ENCODE assay signal across 14 mouse cellular contexts in genomic region chr4:108079762-108080161, GRCm38 (mm10). TPM values are rescaled to one million over a fixed set of nuclear protein-coding genes. Genes with fewer than 3 reads are reported as not detected.
DNase-seq lines count a peak whose midpoint lies in the region; ATAC-seq and TF ChIP-seq lines count a peak whose summit lies in the region.
"Had no signal": no experiment of that assay in that cellular context is flagged by ENCODE, and none has a peak within 500 bp of the region (broad histone marks: within the 10 kb centered on the region; RNA-seq: fewer than 3 reads in every experiment).

No protein-coding gene starts in this region.

- no peaks in the 10 kb centered on the region for H3K27me3 ChIP-seq in forebrain, embryonic 10.5 days (ENCODE audit: poor library complexity, severe bottlenecking)
- H3K27me3 ChIP-seq in forebrain, embryonic 11.5 days (ENCODE audit: control insufficient read depth, insufficient read depth, low read length): no peaks in the 10 kb centered on the region
- no peaks in the 10 kb centered on the region for H3K27me3 ChIP-seq in lung, embryonic 15.5 days
- H3K27me3 ChIP-seq in MEL (ENCODE audit: control insufficient read depth in 1 of 2, insufficient read depth in 2 of 2, low read length in 2 of 2): no peaks in the 10 kb centered on the region
- H3K27me3 ChIP-seq: Patski had no signal

- 0 out of 2 replicates have a peak, but pooled peaks cover 3% of the 10 kb centered on the region for H3K36me3 ChIP-seq in forebrain, embryonic 10.5 days (replicated peaks)
- H3K36me3 ChIP-seq in forebrain, embryonic 11.5 days (ENCODE audit: control insufficient read depth, insufficient read depth, low read length): no peaks in the 10 kb centered on the region
- no peaks in the 10 kb centered on the region for H3K36me3 ChIP-seq in lung, embryonic 15.5 days
- peaks cover 0 to 18% of the 10 kb centered on the region in 2 experiments; a peak in 2 of 4 replicates for H3K36me3 ChIP-seq in MEL (ENCODE audit: control insufficient read depth in 1 of 2, insufficient read depth in 2 of 2, low read length in 2 of 2)

- H3K9me3 ChIP-seq in forebrain, embryonic 10.5 days: no peaks in the 10 kb centered on the region
- H3K9me3 ChIP-seq in forebrain, embryonic 11.5 days (ENCODE audit: control insufficient read depth, low read length): no peaks in the 10 kb centered on the region
- no peaks in the 10 kb centered on the region for H3K9me3 ChIP-seq in lung, embryonic 15.5 days
- no peaks in the 10 kb centered on the region for H3K9me3 ChIP-seq in MEL (replicated peaks; ENCODE audit: insufficient read depth, low read length)

- TF ChIP-seq CTCF in MEL (IDR thresholded peaks at IDR 0.05 in 2 of 3, conservative IDR thresholded peaks at IDR 0.05 in 1 of 3; ENCODE audit: control insufficient read depth in 1 of 3, insufficient read depth in 1 of 3, low read depth in 2 of 3, low read length in 3 of 3, poor library complexity in 1 of 3, severe bottlenecking in 1 of 3): no peak

- no peak overlapping the region for H3K4me2 ChIP-seq in forebrain, embryonic 11.5 days (ENCODE audit: low read depth, low read length, severe bottlenecking)
- H3K4me2 ChIP-seq in lung, embryonic 15.5 days: no peak overlapping the region

- no peak overlapping the region for H3K9ac ChIP-seq in forebrain, embryonic 11.5 days (ENCODE audit: low read length)
- no peak overlapping the region for H3K9ac ChIP-seq in lung, embryonic 15.5 days
- no peak overlapping the region for H3K9ac ChIP-seq in MEL (ENCODE audit: control insufficient read depth, low read depth, low read length, poor library complexity, severe bottlenecking)
- H3K9ac ChIP-seq: forebrain, postnatal 0 days had no signal

- no peak for DNase-seq in forebrain, embryonic 10.5 days (ENCODE audit: extremely low spot score, low spot score)
- DNase-seq in forebrain, embryonic 11.5 days (ENCODE audit: low spot score): no peak
- no peak for DNase-seq in lung, postnatal 4 days
- peak; percentile 32 for DNase-seq in MEL (ENCODE audit: low read depth, low spot score)
- peak; percentile 33 for DNase-seq in mesoderm, embryonic 11.5 days (ENCODE audit: low read depth, low spot score)
- no peak for DNase-seq in gastrocnemius, postnatal 14 days
- no peak for DNase-seq in spleen, postnatal 14 days (ENCODE audit: low spot score in 2 of 2)
- DNase-seq: cerebellum, adult 18-20 months; forebrain, postnatal 0 days; right cerebral cortex, postnatal 14 days; thymus, postnatal 25 days had no signal

- TF ChIP-seq RAD21 in MEL (IDR thresholded peaks at IDR 0.05; ENCODE audit: low read depth, low read length): no peak

- H3K79me2 ChIP-seq in MEL (ENCODE audit: control insufficient read depth, insufficient read depth, low read length, poor library complexity): no peaks in the 10 kb centered on the region

- no peak for ATAC-seq in forebrain, embryonic 11.5 days (replicated peaks; ENCODE audit: low FRiP score)
- no peak for ATAC-seq in lung, embryonic 15.5 days (ENCODE audit: borderline replicate concordance, extremely low read depth, low FRiP score, low TSS enrichment)
- ATAC-seq: forebrain, postnatal 0 days; inflammation-experienced regulatory T-cells, adult 6 months; Patski had no signal

- TF ChIP-seq EP300 in MEL (IDR thresholded peaks at IDR 0.05; ENCODE audit: low read depth in 1 of 2, low read length in 2 of 2): 0 out of 4 replicates have a peak, but pooled peaks of 1 of the 2 experiments have one; percentile 33

- intact Hi-C loops in gastrocnemius, postnatal 14 days (cut with DNase I; ENCODE audit: low total_unique reads): no loop called here

- H3K4me1 ChIP-seq in forebrain, embryonic 10.5 days: peaks cover 12% of the 10 kb centered on the region
- 0 out of 2 replicates have a peak, but pooled peaks cover 2% of the 10 kb centered on the region for H3K4me1 ChIP-seq in forebrain, embryonic 11.5 days (replicated peaks; ENCODE audit: control insufficient read depth, insufficient read depth, low read length)
- H3K4me1 ChIP-seq in lung, embryonic 15.5 days: peaks cover 4% of the 10 kb centered on the region; the same call in 1 of the 2 replicates
- peaks cover 4 to 15% of the 10 kb centered on the region in 2 experiments; a peak in 3 of 4 replicates for H3K4me1 ChIP-seq in MEL (ENCODE audit: control insufficient read depth in 1 of 2, insufficient read depth in 2 of 2, low read length in 2 of 2)

- peak overlapping the region; percentile 51 for H3K27ac ChIP-seq in forebrain, embryonic 10.5 days
- H3K27ac ChIP-seq in forebrain, embryonic 11.5 days (ENCODE audit: low read depth, low read length): no peak overlapping the region
- H3K27ac ChIP-seq in lung, embryonic 15.5 days: 0 out of 2 replicates have a peak overlapping the region, but pooled peaks have one; percentile 20
- H3K27ac ChIP-seq in MEL (ENCODE audit: control insufficient read depth, low read depth, low read length): no peak overlapping the region

- no peak for TF ChIP-seq POLR2A in MEL (IDR thresholded peaks at IDR 0.05; ENCODE audit: control insufficient read depth in 1 of 2, insufficient read depth in 1 of 2, low read depth in 1 of 2, low read length in 2 of 2, poor library complexity in 1 of 2)

- no peak overlapping the region for H3K4me3 ChIP-seq in forebrain, embryonic 10.5 days
- no peak overlapping the region for H3K4me3 ChIP-seq in forebrain, embryonic 11.5 days (ENCODE audit: low read depth, low read length)
- H3K4me3 ChIP-seq in lung, embryonic 15.5 days: no peak overlapping the region
- H3K4me3 ChIP-seq in MEL (ENCODE audit: control insufficient read depth in 1 of 2, insufficient read depth in 1 of 2, low read depth in 2 of 2, low read length in 2 of 2): no peak overlapping the region

- 85% methylated on average over 2 of the region's 2 CpGs for WGBS in forebrain, embryonic 10.5 days
- 71% methylated on average over 2 of the region's 2 CpGs for WGBS in forebrain, embryonic 11.5 days
- WGBS in lung, embryonic 15.5 days: 40% methylated on average over 2 of the region's 2 CpGs

TF ChIP-seq in MEL, 35 proteins besides CTCF, POLR2A, EP300 and RAD21:
- TF ChIP-seq GATA1 (IDR thresholded peaks at IDR 0.05; ENCODE audit: low read depth, low read length) (peak; percentile 18; the same call in 1 of the 2 replicates), MYB (IDR thresholded peaks at IDR 0.05; ENCODE audit: low read depth, low read length) (no peak), RCOR1 (IDR thresholded peaks at IDR 0.05; ENCODE audit: low read depth, low read length) (0 out of 2 replicates have a peak, but pooled peaks have one; percentile 42), GABPA (IDR thresholded peaks at IDR 0.05; ENCODE audit: low read depth, low read length) (no peak), MAZ (IDR thresholded peaks at IDR 0.05; ENCODE audit: low read depth, low read length) (no peak), HCFC1 (IDR thresholded peaks at IDR 0.05; ENCODE audit: low read depth, low read length) (no peak), MEF2A (IDR thresholded peaks at IDR 0.05; ENCODE audit: extremely low read depth, insufficient replicate concordance, low read depth, low read length, poor library complexity, severe bottlenecking) (no peak), BHLHE40 (IDR thresholded peaks at IDR 0.05; ENCODE audit: borderline replicate concordance, low read depth, low read length) (no peak)

RNA-seq across cellular contexts. Expression of gene Podn, which starts 16.5 kb away (rescaled TPM):
- polyA plus RNA-seq in forebrain, embryonic 10.5 days (2016; fragmentation: Nextera tagmentation; extraction: Ambion mirVana): 0.10 and 0.22 TPM in 2 replicates
- polyA plus RNA-seq in forebrain, embryonic 11.5 days (2014; fragmentation: Nextera tagmentation; extraction: Ambion mirVana): 0.33 and 0.39 TPM in 2 replicates
- 1.1 and 1.3 TPM in 2 replicates for polyA plus RNA-seq in lung, embryonic 15.5 days (2015; fragmentation: Nextera tagmentation; extraction: Ambion mirVana)
- not detected in 2 replicates for total RNA-seq in MEL (2012; rRNA removed)
- under 1 TPM in 1 of 2 experiments, not detected in 1; 0.04 TPM for polyA plus RNA-seq in MEL (2012; ENCODE audit: insufficient read depth in 1 of 2, insufficient read length in 2 of 2, low read depth in 1 of 2, low replicate concordance in 2 of 2, missing spikeins in 1 of 2)
- total RNA-seq in gastrocnemius, postnatal 14 days (2021): 1 to 10 TPM; 7.0 to 10.0 TPM
- polyA plus RNA-seq: inflammation-experienced regulatory T-cells, adult 6 months had no signal

Comparison
In these comparisons a context has a peak if more than half of its experiments do, and no peak if none do; other contexts are left out.
1. H3K27ac ChIP-seq: peak in forebrain, embryonic 10.5 days (single experiment) and lung, embryonic 15.5 days (single experiment); none in forebrain, embryonic 11.5 days (single experiment) and MEL (single experiment).
2. DNase-seq: peak in MEL (single experiment) and mesoderm, embryonic 11.5 days (single experiment); none in forebrain, embryonic 10.5 days (single experiment), forebrain, embryonic 11.5 days (single experiment), lung, postnatal 4 days (0 of 2), gastrocnemius, postnatal 14 days (single experiment) and spleen, postnatal 14 days (0 of 2).